Mouse (Mus musculus) liver, adult 2 months (tissue): ENCODE measurements around the gene Efs.

Experiments
- CTCF ChIP-seq: fragments of 200-500 bp; IDR thresholded peaks from 2 replicates; pipeline ENCODE4 v1.5.1; 2011; ENCODE audit warnings: low read depth, low read length, control low read depth
- POLR2A ChIP-seq: fragments of 200-500 bp; IDR thresholded peaks from 2 replicates; pipeline ENCODE4 v1.6.1; 2011; ENCODE audit warnings: low read length, control low read depth; ENCODE audit not compliant: insufficient read depth; ENCODE audit errors: extremely low read depth

- TF ChIP-seq POLR2A (no peak), CTCF (no peak)
Observed at GRCm38 (mm10) chr14:54951587-54951986, 25.7 kb upstream of the Efs start.
